Mouse (Mus musculus) mouse embryonic stem cell (cell line): ENCODE results near the gene Nup155.
"Not testable (repeated sequence)": the region's sequence is repeated elsewhere in the genome, so short reads cannot be mapped to it uniquely, and the experiment has no call there.

ENCODE experiments used
- in situ Hi-C, 2 experiments: fragments of 300-500 bp; cut with MboI; formaldehyde crosslinking; loops; 1 replicate in 1 of 2; 3 replicates in 1 of 2; pipeline ENCODE4 v1.14.3; 2019 to 2020; ENCODE audit warnings: low sequenced_read_pairs in 2 of 2, low pct_unique_long_range_greater_than_20kb in 1 of 2, mixed read lengths in 1 of 2; ENCODE audit not compliant: unreplicated experiment in 1 of 2

Nup155 gene

GRCm38 (mm10) chr15:8108966-8109743, at the start of gene Nup155:
Gene Nup155, plus strand, starts transcription at chr15:8109273.
- in situ Hi-C loops, result no loop called here

- in situ Hi-C loops, result no loop called here
These were observed 43.9 kb upstream of the Nup155 start for GRCm38 (mm10) chr15:8065221-8065620.

GRCm38 (mm10) chr15:8073159-8073558, 35.9 kb upstream of the Nup155 start:
- in situ Hi-C loops, result not testable (repeated sequence)

- in situ Hi-C loops, result no loop called here
These were observed 26.9 kb upstream of the Nup155 start for GRCm38 (mm10) chr15:8082139-8082538.

- in situ Hi-C loops, result no loop called here
These were observed 21.8 kb upstream of the Nup155 start for GRCm38 (mm10) chr15:8087293-8087692.

GRCm38 (mm10) chr15:8088715-8089114, 20.4 kb upstream of the Nup155 start:
- in situ Hi-C loops, result no loop called here

GRCm38 (mm10) chr15:8090685-8091084, 18.4 kb upstream of the Nup155 start:
- in situ Hi-C loops, result no loop called here

GRCm38 (mm10) chr15:8092668-8093067, 16.4 kb upstream of the Nup155 start:
- in situ Hi-C loops, result not testable (repeated sequence)

- in situ Hi-C loops, result no loop called here
These were observed 11.2 kb upstream of the Nup155 start for GRCm38 (mm10) chr15:8097853-8098252.

GRCm38 (mm10) chr15:8098774-8099749, 10.0 kb upstream of the Nup155 start, which contains the start of gene Wdr70:
Gene Wdr70, minus strand, starts transcription at chr15:8099209.
- in situ Hi-C loops, result no loop called here

GRCm38 (mm10) chr15:8101975-8102542, 7.0 kb upstream of the Nup155 start:
- in situ Hi-C loops, result not testable (repeated sequence)

GRCm38 (mm10) chr15:8108360-8108965, 610 bp upstream of the Nup155 start:
- in situ Hi-C loops, result no loop called here

GRCm38 (mm10) chr15:8109782-8110181, 709 bp downstream of the Nup155 start:
- in situ Hi-C loops, result loop anchor here in 1 of 2 experiments (5.0 kb wide), 1 partner anchor 38 kb away; no protein-coding TSS in a partner anchor

- in situ Hi-C loops, result loop anchor here in 1 of 2 experiments (5.0 kb wide), 1 partner anchor 33 kb away; no protein-coding TSS in a partner anchor
These were observed 20.2 kb downstream of the Nup155 start for GRCm38 (mm10) chr15:8129281-8129680.

GRCm38 (mm10) chr15:8131268-8131667, 22.2 kb downstream of the Nup155 start:
- in situ Hi-C loops, result no loop called here

- in situ Hi-C loops, result no loop called here
These were observed 22.7 kb downstream of the Nup155 start for GRCm38 (mm10) chr15:8131761-8132160.

- in situ Hi-C loops, result no loop called here
These were observed 26.5 kb downstream of the Nup155 start for GRCm38 (mm10) chr15:8135606-8136005.

- in situ Hi-C loops, result loop anchor here in 1 of 2 experiments (5.0 kb wide), 1 partner anchor 35 kb away; no protein-coding TSS in a partner anchor
These were observed 52.8 kb downstream of the Nup155 start for GRCm38 (mm10) chr15:8161841-8162240.
